Mouse (Mus musculus) forebrain, embryonic 16.5 days (tissue): ENCODE measurements at regions not wholly inside any gene's neighbourhood (a gene's known extent, or its start where the extent isn't known, plus 50 kb on each side); places are given as distances from the start of the nearest gene placed in this dataset.
"Not testable (repeated sequence)": the region's sequence is repeated elsewhere in the genome, so short reads cannot be mapped to it uniquely, and the experiment has no call there.

Source experiments
- ATAC-seq: fragments of 200-750 bp; cut with Nextera tagmentation; 2 replicates; pipeline ENCODE4 v1.8.0; 2017; ENCODE audit warnings: mild to moderate bottlenecking, moderate library complexity
- H3K27ac ChIP-seq: fragments of 300-500 bp; sonication (generic); 2 replicates; pipeline ENCODE4 v1.5.1; 2014; ENCODE audit warnings: low read length, control low read depth
- H3K27me3 ChIP-seq: fragments of 300-500 bp; sonication (generic); replicated peaks from 2 replicates; pipeline ENCODE4 v1.6.1; 2014; ENCODE audit warnings: low read length; ENCODE audit not compliant: control insufficient read depth, insufficient read depth
- H3K36me3 ChIP-seq: fragments of 300-500 bp; sonication (generic); 2 replicates; pipeline ENCODE4 v1.6.1; 2014; ENCODE audit not compliant: control insufficient read depth, insufficient read depth
- H3K4me1 ChIP-seq: fragments of 300-500 bp; sonication (generic); replicated peaks from 2 replicates; pipeline ENCODE4 v1.6.1; 2014; ENCODE audit warnings: low read length; ENCODE audit not compliant: control insufficient read depth, insufficient read depth
- H3K4me2 ChIP-seq: fragments of 300-500 bp; sonication (generic); 2 replicates; pipeline ENCODE4 v1.6.1; 2014; ENCODE audit warnings: mild to moderate bottlenecking, low read length, control low read depth
- H3K4me3 ChIP-seq: fragments of 300-500 bp; sonication (generic); replicated peaks from 2 replicates; pipeline ENCODE4 v1.5.1; 2014; ENCODE audit warnings: mild to moderate bottlenecking, low read length, control low read depth
- H3K9ac ChIP-seq: fragments of 300-500 bp; sonication (generic); replicated peaks from 2 replicates; pipeline ENCODE4 v1.6.1; 2014; ENCODE audit warnings: low read depth, low read length, control low read depth
- H3K9me3 ChIP-seq: fragments of 300-500 bp; sonication (generic); 2 replicates; pipeline ENCODE4 v1.6.1; 2016; ENCODE audit warnings: low read length; ENCODE audit not compliant: control insufficient read depth
- WGBS: fragments of 180-500 bp; shearing (Covaris S2); extraction: QIAGEN DNeasy Blood & Tissue Kit; methylation state at CpG from one replicate; pipeline ENCODE4 v1.1.7; 2014; 5-methylcytosine and 5-hydroxymethylcytosine counted together

DNA sequence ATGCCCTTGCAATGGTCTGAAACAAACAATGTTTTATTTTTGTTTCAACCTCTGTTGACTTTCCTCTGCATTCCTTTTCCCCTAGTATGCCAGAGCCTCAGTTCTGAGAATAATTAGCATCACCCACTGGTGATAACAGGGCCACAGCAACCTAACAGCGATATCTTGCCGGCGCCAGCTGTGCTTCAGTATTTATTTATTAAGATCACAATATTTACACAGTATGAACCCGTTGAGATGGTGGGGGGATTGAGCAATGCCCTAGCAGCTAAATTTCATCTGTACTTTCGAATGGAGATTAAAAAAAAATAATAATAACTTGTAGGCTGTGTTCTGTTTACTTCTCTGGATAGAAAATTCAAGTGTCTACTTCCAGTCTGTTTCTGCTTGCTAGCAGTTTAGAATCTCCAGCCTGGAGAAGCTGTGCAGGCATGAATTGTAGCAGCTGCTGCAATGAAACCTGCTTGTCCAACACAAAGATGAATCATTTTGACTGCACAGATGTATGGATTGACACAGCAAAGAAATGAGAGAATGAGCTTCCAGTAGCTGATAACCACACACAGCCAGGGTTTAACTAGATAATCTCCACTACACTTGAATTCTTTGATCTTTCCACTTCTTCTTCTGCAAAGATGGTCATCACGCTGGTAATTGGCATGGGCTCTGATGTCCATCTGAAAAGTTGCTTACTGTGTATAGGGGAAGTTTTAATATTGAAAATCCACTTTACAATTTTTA, 1042.1 kb upstream of the Gje1 start:
- Histone ChIP-seq H3K36me3 (no peaks in the 10 kb centered on the region), H3K9ac (no peak overlapping the region), H3K27me3 (no peaks in the 10 kb centered on the region), H3K4me2 (no peak overlapping the region), H3K9me3 (no peaks in the 10 kb centered on the region), H3K27ac (no peak overlapping the region), H3K4me3 (no peak overlapping the region), H3K4me1 (no peaks in the 10 kb centered on the region)
- ATAC-seq, result no peak
- WGBS, result 68% methylated on average over 6 of the region's 6 CpGs

DNA sequence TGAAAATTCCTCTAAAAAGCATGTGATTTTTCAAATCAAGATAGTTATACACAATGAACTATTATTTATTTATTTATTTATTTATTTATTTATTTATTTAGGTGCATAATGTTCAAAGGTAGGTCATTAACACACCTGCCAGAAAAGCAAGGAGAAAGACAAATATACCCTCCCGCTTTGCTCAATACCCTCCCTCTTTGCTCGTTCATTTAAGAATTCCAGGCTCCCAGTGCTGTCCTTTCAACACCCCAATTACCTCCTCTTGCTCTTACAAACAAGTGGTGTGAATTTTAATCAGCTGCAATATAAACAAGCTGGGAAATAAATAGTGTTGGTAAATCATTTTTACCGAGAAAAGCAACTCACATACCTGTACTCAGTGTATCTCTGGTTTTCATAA, 1041.6 kb upstream of the Gje1 start:
- 29% methylated on average over 3 of the region's 3 CpGs for WGBS
- no peaks in the 10 kb centered on the region for H3K36me3 ChIP-seq
- H3K4me2 ChIP-seq, result no peak overlapping the region
- ATAC-seq, result no peak
- H3K27me3 ChIP-seq, result no peaks in the 10 kb centered on the region
- H3K9ac ChIP-seq, result no peak overlapping the region
- H3K9me3 ChIP-seq, result no peaks in the 10 kb centered on the region
- no peak overlapping the region for H3K4me3 ChIP-seq
- no peak overlapping the region for H3K27ac ChIP-seq
- H3K4me1 ChIP-seq, result no peaks in the 10 kb centered on the region

DNA sequence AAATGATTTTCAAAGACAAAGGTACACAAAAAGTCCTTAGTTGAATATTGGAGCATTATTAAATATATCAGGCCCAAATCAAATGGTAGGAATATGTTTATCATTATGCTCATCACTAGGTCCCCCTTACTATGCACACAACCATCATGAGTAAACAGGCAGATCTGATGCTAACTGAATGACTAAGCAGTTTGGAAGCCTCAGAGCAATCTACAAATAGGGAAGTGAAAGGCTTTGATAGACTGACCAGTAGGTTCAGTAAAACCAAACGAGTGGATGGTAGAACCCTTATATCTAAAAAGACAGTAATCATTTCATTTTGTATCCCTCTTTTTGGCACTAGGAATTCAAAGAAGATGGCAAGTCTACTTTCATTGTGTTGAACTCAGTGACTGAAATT, 1039.5 kb upstream of the Gje1 start:
- 29% methylated on average over 1 of the region's 1 CpGs for WGBS
- ATAC-seq, result no peak

DNA sequence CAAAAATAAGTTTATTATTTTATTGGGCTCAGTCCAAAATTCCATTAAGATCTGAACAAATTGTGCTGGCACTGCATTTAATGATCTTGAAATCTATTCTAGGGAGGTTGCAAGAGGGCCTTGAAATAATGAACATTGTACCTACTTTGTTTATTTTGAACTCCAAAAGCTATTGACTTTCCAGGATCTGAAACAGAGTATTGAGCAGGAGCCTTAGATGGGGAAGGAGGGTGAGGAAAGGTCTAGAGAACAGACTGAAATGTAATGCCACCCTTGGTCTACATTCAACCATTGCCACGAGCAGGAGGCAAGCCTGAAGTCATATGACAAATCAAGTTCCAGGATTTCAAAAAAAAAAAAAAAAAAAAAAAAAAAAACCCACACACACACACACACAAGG, 1028.9 kb upstream of the Gje1 start:
- no peak overlapping the region for H3K9ac ChIP-seq
- no peak overlapping the region for H3K4me3 ChIP-seq
- H3K27me3 ChIP-seq, result no peaks in the 10 kb centered on the region
- H3K27ac ChIP-seq, result no peak overlapping the region
- H3K36me3 ChIP-seq, result no peaks in the 10 kb centered on the region
- H3K4me1 ChIP-seq, result no peaks in the 10 kb centered on the region
- H3K4me2 ChIP-seq, result no peak overlapping the region
- no peak for ATAC-seq
- no peaks in the 10 kb centered on the region for H3K9me3 ChIP-seq
- 77% methylated on average over 1 of the region's 1 CpGs for WGBS

More for the DNA sequence above, 1039.5 kb upstream of the Gje1 start:
- no peak overlapping the region for H3K4me2 ChIP-seq
- H3K36me3 ChIP-seq, result no peaks in the 10 kb centered on the region
- H3K4me1 ChIP-seq, result no peaks in the 10 kb centered on the region
- H3K27me3 ChIP-seq, result no peaks in the 10 kb centered on the region
- H3K9ac ChIP-seq, result no peak overlapping the region
- no peak overlapping the region for H3K27ac ChIP-seq
- H3K4me3 ChIP-seq, result no peak overlapping the region
- H3K9me3 ChIP-seq, result no peaks in the 10 kb centered on the region

DNA sequence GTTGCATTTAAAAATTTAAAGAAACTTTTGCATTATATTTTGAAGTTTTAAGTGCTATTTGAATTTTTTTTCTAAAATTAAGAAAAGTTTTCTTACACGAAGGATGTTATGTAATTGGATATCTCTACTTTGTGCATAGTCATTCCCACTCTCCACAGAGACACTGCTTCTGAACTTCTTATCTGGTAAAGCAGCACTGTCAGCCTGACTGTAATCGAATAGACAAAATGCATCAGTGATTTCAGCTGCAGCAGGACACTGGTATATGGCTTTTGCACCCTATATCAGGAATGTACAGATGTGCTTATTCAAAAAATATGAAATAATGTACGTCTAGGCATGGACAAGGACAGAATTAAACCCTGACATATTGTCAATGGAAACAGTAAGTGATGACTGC, 1020.6 kb upstream of the Gje1 start:
- 84% methylated on average over 3 of the region's 3 CpGs for WGBS
- no peaks in the 10 kb centered on the region for H3K4me1 ChIP-seq
- H3K9ac ChIP-seq, result no peak overlapping the region
- no peak overlapping the region for H3K27ac ChIP-seq
- no peak overlapping the region for H3K4me3 ChIP-seq
- H3K4me2 ChIP-seq, result no peak overlapping the region
- no peaks in the 10 kb centered on the region for H3K9me3 ChIP-seq
- H3K27me3 ChIP-seq, result no peaks in the 10 kb centered on the region
- H3K36me3 ChIP-seq, result no peaks in the 10 kb centered on the region
- no peak for ATAC-seq

DNA sequence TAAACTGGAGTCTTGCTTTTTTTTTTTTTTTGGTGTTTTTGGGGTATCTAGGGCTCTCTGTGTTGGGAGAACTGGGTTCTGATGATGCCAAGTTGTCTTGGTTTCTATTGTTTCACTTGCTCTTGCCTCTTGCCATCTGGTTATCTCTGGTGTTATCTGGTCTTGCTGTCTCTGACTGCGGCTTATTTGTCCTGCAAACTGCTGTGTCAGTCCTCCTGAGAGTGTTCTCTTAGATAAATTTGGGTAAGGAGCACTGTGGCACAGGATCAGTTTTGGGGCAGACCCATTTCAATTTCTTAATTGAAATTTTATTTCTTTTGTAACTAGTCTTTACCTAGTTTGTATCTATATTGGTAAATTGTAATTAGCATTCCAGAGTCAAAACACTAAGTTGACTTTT, 1013.3 kb upstream of the Gje1 start:
- Histone ChIP-seq H3K4me1 (no peaks in the 10 kb centered on the region), H3K27ac (no peak overlapping the region), H3K4me2 (no peak overlapping the region), H3K9me3 (no peaks in the 10 kb centered on the region), H3K9ac (no peak overlapping the region), H3K4me3 (no peak overlapping the region), H3K27me3 (no peaks in the 10 kb centered on the region), H3K36me3 (no peaks in the 10 kb centered on the region)
- no peak for ATAC-seq
- 86% methylated on average over 1 of the region's 1 CpGs for WGBS

DNA sequence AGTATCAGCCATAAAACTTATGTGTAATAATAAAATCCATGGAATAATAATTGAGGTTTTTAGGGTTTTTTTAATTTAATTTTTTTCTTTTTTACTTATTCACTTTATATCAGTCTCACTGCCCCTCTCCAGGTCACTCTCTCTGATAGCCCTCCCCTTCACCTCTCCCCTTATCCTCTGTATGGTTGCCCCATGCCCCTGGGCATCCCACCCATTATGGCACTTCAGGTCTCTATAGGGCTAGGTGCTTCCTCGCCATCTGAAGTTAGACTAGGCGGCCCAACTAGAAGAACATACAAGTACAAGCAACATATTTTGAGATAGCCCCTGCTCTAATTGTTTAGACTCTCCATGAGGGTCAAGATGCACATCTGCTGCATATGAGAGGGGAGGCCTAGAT, 979.9 kb upstream of the Gje1 start:
- 98% methylated on average over 2 of the region's 2 CpGs for WGBS

DNA sequence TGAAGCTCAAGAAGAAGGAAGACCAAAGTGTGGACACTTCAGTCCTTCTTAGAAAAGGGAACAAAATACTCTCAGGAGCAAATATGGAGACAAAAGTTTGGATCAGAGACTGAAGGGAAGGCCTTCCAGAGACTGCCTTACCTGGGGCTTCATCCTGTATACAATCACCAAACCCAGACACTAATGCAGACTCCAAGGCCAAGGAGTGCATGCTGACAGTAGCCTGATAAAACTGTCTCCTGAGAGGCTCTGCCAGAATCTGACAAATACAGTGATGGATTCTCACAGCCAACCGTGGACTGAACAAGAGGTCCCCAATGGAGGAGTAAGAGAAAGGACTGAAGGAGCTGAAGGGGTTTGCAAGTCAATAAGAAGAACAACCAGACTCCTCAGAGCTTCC, 979.0 kb upstream of the Gje1 start:
- H3K4me1 ChIP-seq, result no peaks in the 10 kb centered on the region
- H3K4me3 ChIP-seq, result no peak overlapping the region
- no peaks in the 10 kb centered on the region for H3K36me3 ChIP-seq
- WGBS, result 96% methylated on average over 1 of the region's 1 CpGs
- no peak for ATAC-seq
- H3K9ac ChIP-seq, result no peak overlapping the region
- no peaks in the 10 kb centered on the region for H3K27me3 ChIP-seq
- H3K9me3 ChIP-seq, result no peaks in the 10 kb centered on the region
- no peak overlapping the region for H3K4me2 ChIP-seq
- no peak overlapping the region for H3K27ac ChIP-seq

More for the DNA sequence above, 979.9 kb upstream of the Gje1 start:
- H3K9ac ChIP-seq, result no peak overlapping the region
- no peaks in the 10 kb centered on the region for H3K4me1 ChIP-seq
- H3K4me3 ChIP-seq, result no peak overlapping the region
- H3K27me3 ChIP-seq, result no peaks in the 10 kb centered on the region
- no peaks in the 10 kb centered on the region for H3K9me3 ChIP-seq
- no peak overlapping the region for H3K27ac ChIP-seq
- no peak overlapping the region for H3K4me2 ChIP-seq
- no peak for ATAC-seq
- no peaks in the 10 kb centered on the region for H3K36me3 ChIP-seq

DNA sequence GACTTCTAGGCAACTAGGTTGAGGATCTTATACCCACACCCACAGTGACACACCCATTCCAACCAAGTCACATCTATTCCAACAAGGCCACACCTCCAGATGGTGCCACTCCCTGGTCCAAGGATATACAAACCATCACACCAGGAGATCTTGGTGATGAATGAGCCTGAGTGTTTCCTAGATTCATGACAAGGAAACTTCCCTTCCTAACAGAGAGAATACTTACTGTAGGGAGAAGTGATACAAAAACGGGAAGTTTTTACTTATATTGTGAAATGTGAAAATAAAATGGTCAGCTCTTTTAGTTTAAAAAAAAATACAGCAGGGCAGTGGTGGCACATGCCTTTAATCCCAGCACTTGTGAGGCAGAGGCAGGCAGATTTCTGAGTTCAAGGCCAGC, 953.6 kb upstream of the Gje1 start:
- H3K4me1 ChIP-seq, H3K9me3 ChIP-seq, H3K9ac ChIP-seq, H3K27ac ChIP-seq, H3K36me3 ChIP-seq, H3K4me2 ChIP-seq, H3K4me3 ChIP-seq, H3K27me3 ChIP-seq, ATAC-seq: not testable (repeated sequence)
- WGBS, result 100% methylated on average over 1 of the region's 1 CpGs
